Mouse (Mus musculus): Measurements from ENCODE around the gene Lad1. TPM values are rescaled to one million over a fixed set of nuclear protein-coding genes. Genes with fewer than 3 reads are reported as not detected.

Gene Lad1
- polyA plus RNA-seq, 1 experiment from 2014 or later: 208 TPM

DNA sequence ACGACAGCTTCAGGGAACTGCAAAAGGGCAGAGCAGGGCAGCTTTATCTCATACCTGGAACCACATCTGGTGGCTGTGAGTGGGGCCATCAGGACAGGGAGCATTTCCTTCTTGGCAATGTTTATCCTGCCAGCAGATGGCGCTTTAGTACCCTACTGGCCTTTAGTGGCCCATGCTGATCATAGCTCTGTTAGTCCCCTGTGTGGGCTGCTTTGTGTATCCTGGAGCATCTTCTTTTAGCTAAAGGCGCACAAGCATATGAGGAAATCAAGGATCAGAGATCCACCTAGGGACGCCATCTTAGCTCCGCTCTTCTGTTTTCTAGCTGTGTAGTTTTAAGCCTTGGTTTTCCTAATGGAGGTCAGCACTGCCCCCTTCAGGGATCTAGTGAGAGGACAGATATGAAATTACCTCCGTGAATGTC, 28.8 kb downstream of the Lad1 start:
- no peak overlapping the region for H3K4me3 ChIP-seq (ENCODE audit: low read depth, low read length)

DNA sequence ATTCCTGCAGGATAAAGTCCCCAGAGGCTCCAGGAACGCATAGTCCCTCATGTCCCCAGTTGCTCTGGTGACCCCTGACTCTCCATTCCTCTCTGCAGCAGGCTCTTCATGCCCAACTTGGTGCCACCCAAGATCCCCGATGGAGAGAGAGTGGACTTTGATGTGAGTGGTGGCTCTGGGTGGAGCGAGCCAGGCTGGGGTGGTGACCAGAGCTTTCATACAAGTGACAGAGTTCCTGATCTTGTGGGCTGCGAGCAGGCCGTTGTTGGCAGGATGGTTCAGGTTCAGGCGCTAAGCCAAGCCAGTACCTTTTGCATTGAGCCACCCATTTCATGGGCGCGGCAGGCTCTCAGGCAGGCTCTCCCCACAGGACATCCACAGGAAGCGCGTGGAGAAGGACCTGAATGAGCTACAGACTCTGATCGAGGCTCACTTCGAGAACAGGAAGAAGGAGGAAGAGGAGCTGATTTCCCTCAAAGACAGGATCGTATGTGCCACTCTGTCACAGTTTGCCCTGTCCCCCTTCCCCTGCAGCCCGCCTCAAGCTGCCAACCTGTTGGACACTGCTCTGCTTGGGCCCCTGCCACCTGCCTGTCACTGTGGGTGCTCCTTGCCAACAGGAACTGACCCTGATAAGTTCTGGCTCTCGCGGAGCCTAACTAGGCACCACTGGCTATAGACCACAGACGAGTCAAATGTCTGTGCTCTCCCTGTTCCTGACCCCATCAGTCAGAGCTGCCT, 29.4 kb downstream of the Lad1 start:
- no peak overlapping the region for H3K4me2 ChIP-seq (replicated peaks; ENCODE audit: low read depth)
- TF ChIP-seq CTCF (IDR thresholded peaks at IDR 0.05; ENCODE audit: low read depth): no peak
- WGBS: 72% methylated on average over 17 of the region's 17 CpGs
- no peak for ATAC-seq
- H3K4me1 ChIP-seq (replicated peaks; ENCODE audit: control insufficient read depth, insufficient read depth, low read length): peaks cover 6% of the 10 kb centered on the region; the same call in 1 of the 2 replicates
- no peak overlapping the region for H3K9ac ChIP-seq (ENCODE audit: low read depth, low read length)
- no peaks in the 10 kb centered on the region for H3K27me3 ChIP-seq (replicated peaks; ENCODE audit: control insufficient read depth, insufficient read depth, low read length)
- H3K27ac ChIP-seq (ENCODE audit: low read depth, low read length): no peak overlapping the region
- H3K4me3 ChIP-seq (ENCODE audit: low read depth, low read length): no peak overlapping the region
- no peaks in the 10 kb centered on the region for H3K36me3 ChIP-seq (ENCODE audit: control insufficient read depth, insufficient read depth)
- H3K9me3 ChIP-seq (ENCODE audit: control insufficient read depth): no peaks in the 10 kb centered on the region

More for the DNA sequence above, 28.8 kb downstream of the Lad1 start:
- TF ChIP-seq CTCF (IDR thresholded peaks at IDR 0.05; ENCODE audit: low read depth): peak; percentile 85
- H3K4me2 ChIP-seq (replicated peaks; ENCODE audit: low read depth): 0 out of 2 replicates have a peak overlapping the region, but pooled peaks have one; percentile 3
- no peaks in the 10 kb centered on the region for H3K27me3 ChIP-seq (replicated peaks; ENCODE audit: control insufficient read depth, insufficient read depth, low read length)
- no peak overlapping the region for H3K27ac ChIP-seq (ENCODE audit: low read depth, low read length)
- WGBS: 26% methylated on average over 6 of the region's 6 CpGs
- no peak overlapping the region for H3K9ac ChIP-seq (ENCODE audit: low read depth, low read length)
- ATAC-seq: peak; percentile 55
- H3K4me1 ChIP-seq (replicated peaks; ENCODE audit: control insufficient read depth, insufficient read depth, low read length): 0 out of 2 replicates have a peak, but pooled peaks cover under 1% of the 10 kb centered on the region
- no peaks in the 10 kb centered on the region for H3K36me3 ChIP-seq (ENCODE audit: control insufficient read depth, insufficient read depth)
- no peaks in the 10 kb centered on the region for H3K9me3 ChIP-seq (ENCODE audit: control insufficient read depth)

GRCm38 (mm10) chr1:135850722-135851512, 32.5 kb downstream of the Lad1 start:
- WGBS: 69% methylated on average over 12 of the region's 12 CpGs
- H3K9ac ChIP-seq (ENCODE audit: low read depth, low read length): no peak overlapping the region
- H3K36me3 ChIP-seq (ENCODE audit: control insufficient read depth, insufficient read depth): no peaks in the 10 kb centered on the region
- no peak overlapping the region for H3K4me2 ChIP-seq (replicated peaks; ENCODE audit: low read depth)
- H3K27me3 ChIP-seq (replicated peaks; ENCODE audit: control insufficient read depth, insufficient read depth, low read length): no peaks in the 10 kb centered on the region
- no peak overlapping the region for H3K4me3 ChIP-seq (ENCODE audit: low read depth, low read length)
- TF ChIP-seq CTCF (IDR thresholded peaks at IDR 0.05; ENCODE audit: low read depth): peak; percentile 81
- peaks cover 6% of the 10 kb centered on the region; the same call in 1 of the 2 replicates for H3K4me1 ChIP-seq (replicated peaks; ENCODE audit: control insufficient read depth, insufficient read depth, low read length)
- no peak for ATAC-seq
- no peaks in the 10 kb centered on the region for H3K9me3 ChIP-seq (ENCODE audit: control insufficient read depth)
- no peak overlapping the region for H3K27ac ChIP-seq (ENCODE audit: low read depth, low read length)

- H3K27me3 ChIP-seq (replicated peaks; ENCODE audit: control insufficient read depth, insufficient read depth, low read length): no peaks in the 10 kb centered on the region
- H3K9me3 ChIP-seq (ENCODE audit: control insufficient read depth): no peaks in the 10 kb centered on the region
- no peak for TF ChIP-seq CTCF (IDR thresholded peaks at IDR 0.05; ENCODE audit: low read depth)
Measured at GRCm38 (mm10) chr1:135852044-135852756, 33.8 kb downstream of the Lad1 start.

GRCm38 (mm10) chr1:135853200-135853599, 34.8 kb downstream of the Lad1 start:
- no peaks in the 10 kb centered on the region for H3K36me3 ChIP-seq (ENCODE audit: control insufficient read depth, insufficient read depth)
- H3K4me3 ChIP-seq (ENCODE audit: low read depth, low read length): no peak overlapping the region
- H3K9me3 ChIP-seq (ENCODE audit: control insufficient read depth): no peaks in the 10 kb centered on the region
- H3K27me3 ChIP-seq (replicated peaks; ENCODE audit: control insufficient read depth, insufficient read depth, low read length): no peaks in the 10 kb centered on the region
- peaks cover 6% of the 10 kb centered on the region; the same call in 1 of the 2 replicates for H3K4me1 ChIP-seq (replicated peaks; ENCODE audit: control insufficient read depth, insufficient read depth, low read length)
- no peak overlapping the region for H3K9ac ChIP-seq (ENCODE audit: low read depth, low read length)
- H3K27ac ChIP-seq (ENCODE audit: low read depth, low read length): no peak overlapping the region
- ATAC-seq: 0 out of 2 replicates have a peak, but pooled peaks have one; percentile 33
- WGBS: 64% methylated on average over 4 of the region's 4 CpGs
- no peak for TF ChIP-seq CTCF (IDR thresholded peaks at IDR 0.05; ENCODE audit: low read depth)
- H3K4me2 ChIP-seq (replicated peaks; ENCODE audit: low read depth): no peak overlapping the region

More at GRCm38 (mm10) chr1:135852044-135852756, 33.8 kb downstream of the Lad1 start:
- Histone ChIP-seq H3K9ac (ENCODE audit: low read depth, low read length) (no peak overlapping the region), H3K4me1 (replicated peaks; ENCODE audit: control insufficient read depth, insufficient read depth, low read length) (peaks cover 6% of the 10 kb centered on the region; the same call in 1 of the 2 replicates), H3K36me3 (ENCODE audit: control insufficient read depth, insufficient read depth) (no peaks in the 10 kb centered on the region), H3K4me3 (ENCODE audit: low read depth, low read length) (no peak overlapping the region), H3K27ac (ENCODE audit: low read depth, low read length) (no peak overlapping the region), H3K4me2 (replicated peaks; ENCODE audit: low read depth) (no peak overlapping the region)
- no peak for ATAC-seq
- WGBS: 54% methylated on average over 13 of the region's 13 CpGs
